Mouse (Mus musculus) heart, postnatal 10 days (tissue): ENCODE data around the gene Dus4l. TPM values are rescaled to one million over a fixed set of nuclear protein-coding genes. Genes with fewer than 3 reads are reported as not detected.

Experiments used
- DNase-seq, 2 experiments: peaks; one replicate each; pipeline ENCODE4 v3.0.0; 2021
- intact Hi-C: fragments of 180-260 bp; cut with DNase I; formaldehyde crosslinking; loops from one replicate; pipeline ENCODE4 v1.15.1; 2025
- total RNA-seq, 2 experiments: library from RNA; stranded (reverse); gene quantifications; 2 replicates each; pipeline ENCODE4 v1.2.3; 2021

Gene Dus4l
- total RNA-seq, 2 experiments from 2014 or later = 6.8 to 8.9 TPM

DNA sequence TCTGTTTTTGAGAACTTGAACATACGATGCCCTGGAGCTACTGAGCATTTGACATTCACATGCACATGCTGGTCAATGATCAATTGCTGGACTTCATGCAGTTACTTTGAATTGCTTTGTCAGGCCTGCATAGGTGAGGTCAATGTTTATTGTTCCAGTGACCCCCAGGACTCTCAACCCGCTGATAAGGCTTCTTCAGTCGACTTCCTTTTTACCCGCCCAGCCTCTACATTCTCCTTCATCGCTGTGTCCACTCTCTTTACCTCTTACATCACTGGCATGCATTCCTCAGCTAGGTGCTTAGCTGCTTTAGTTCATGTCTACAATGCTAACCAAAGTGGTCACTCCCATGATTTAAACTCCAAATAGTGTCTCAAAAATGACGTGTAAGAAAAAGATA, 51.0 kb downstream of the Dus4l start:
- no peak for DNase-seq
- intact Hi-C loops = no loop called here

DNA sequence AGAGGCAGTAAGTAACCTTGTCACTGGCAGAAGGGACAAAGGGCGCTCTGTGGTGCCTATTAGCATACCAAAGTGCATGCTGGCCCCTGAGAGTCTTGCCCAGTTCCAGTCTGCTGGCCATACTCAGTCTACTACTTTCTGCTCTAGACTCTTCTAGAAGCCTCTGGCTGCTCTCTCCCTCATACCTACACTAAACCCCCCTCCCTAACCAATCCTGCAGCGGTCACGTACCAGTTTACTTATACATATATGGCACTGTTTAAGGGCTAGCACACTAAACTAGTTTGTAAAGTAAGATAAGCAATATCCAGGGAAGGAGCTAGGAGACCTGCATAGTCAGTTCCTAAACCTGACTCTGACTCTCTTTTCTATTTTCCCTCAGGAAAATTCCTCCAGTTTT, 60.3 kb downstream of the Dus4l start:
- intact Hi-C loops = no loop called here
- no peak for DNase-seq

- DNase-seq = no peak
- intact Hi-C loops = no loop called here
Observed at GRCm38 (mm10) chr12:31592011-31592410, 62.6 kb downstream of the Dus4l start.

Other genes starting within 250 kb of the Dus4l start
- gene Cbll1, start 155.2 kb downstream of the Dus4l start, total RNA-seq = 10 to 100 TPM; 12.3 to 14.6 TPM
- gene Slc26a4, start 94.9 kb downstream of the Dus4l start, total RNA-seq = under 1 TPM in 1 of 2 experiments, not detected in 1; 0.10 TPM
- gene Bcap29, start 20.2 kb downstream of the Dus4l start, total RNA-seq = 10 to 100 TPM; 22.7 to 26.0 TPM
- gene Cog5, start within 50 bp of the Dus4l start, total RNA-seq = 10 to 100 TPM; 54.9 to 69.8 TPM
- gene Gpr22, start 59.1 kb upstream of the Dus4l start, total RNA-seq = 10 to 100 TPM; 11.7 to 16.0 TPM